Mouse (Mus musculus) spleen, adult 2 months (tissue): ENCODE measurements around the gene Rasl11a. TPM values are rescaled to one million over a fixed set of nuclear protein-coding genes. Genes with fewer than 3 reads are reported as not detected.

Source experiments
- DNase-seq, 2 experiments: peaks; one replicate each; pipeline versions ENCODE4 v3.0.0 to v3.0.0-alpha.2; 2012 to 2021; ENCODE audit warnings: low spot score in 2 of 2, low read depth in 1 of 2
- H3K27ac ChIP-seq: fragments of 200-500 bp; 2 replicates; pipeline ENCODE4 v1.5.1; 2012; ENCODE audit warnings: low read length, inconsistent platforms; ENCODE audit not compliant: insufficient read depth
- H3K27me3 ChIP-seq: fragments of 200-500 bp; 2 replicates; pipeline ENCODE4 v1.6.1; 2012; ENCODE audit warnings: mild to moderate bottlenecking, moderate library complexity, low read length, inconsistent platforms; ENCODE audit not compliant: control insufficient read depth, insufficient read depth
- H3K36me3 ChIP-seq: fragments of 200-500 bp; 2 replicates; pipeline ENCODE4 v1.6.1; 2012; ENCODE audit warnings: mild to moderate bottlenecking, low read length, inconsistent platforms; ENCODE audit not compliant: control insufficient read depth, insufficient read depth
- H3K4me1 ChIP-seq: fragments of 200-500 bp; 2 replicates; pipeline ENCODE4 v1.6.1; 2011; ENCODE audit warnings: inconsistent platforms; ENCODE audit not compliant: control insufficient read depth, insufficient read depth, insufficient read length
- H3K4me3 ChIP-seq: fragments of 200-500 bp; 2 replicates; pipeline ENCODE4 v1.5.1; 2011; ENCODE audit warnings: mild to moderate bottlenecking, inconsistent platforms; ENCODE audit not compliant: insufficient read depth, insufficient read length; ENCODE audit errors: extremely low read depth
- CTCF ChIP-seq: fragments of 200-500 bp; IDR thresholded peaks from 2 replicates; pipeline ENCODE4 v1.5.1; 2011; ENCODE audit warnings: mild to moderate bottlenecking, inconsistent platforms; ENCODE audit not compliant: insufficient read depth, insufficient read length, insufficient replicate concordance; ENCODE audit errors: extremely low read depth
- POLR2A ChIP-seq: fragments of 200-500 bp; IDR thresholded peaks from 2 replicates; pipeline ENCODE4 v1.6.1; 2011; ENCODE audit warnings: low read depth, low read length, inconsistent platforms
- WGBS: fragments of 180-500 bp; shearing (Covaris S2); methylation state at CpG from one replicate; pipeline ENCODE4 v1.1.7; 2018; 5-methylcytosine and 5-hydroxymethylcytosine counted together
- polyA plus RNA-seq: library from polyadenylated mRNA; depleted of rRNA; stranded (reverse); fragments of >200 nt; gene quantifications from 2 replicates; pipeline ENCODE4 v1.2.3, GENCODE M21; 2012

The Rasl11a gene
- polyA plus RNA-seq, 1 experiment, result 8.2 TPM

GRCm38 (mm10) chr5:146815394-146815793, 29.5 kb upstream of the Rasl11a start:
- no peak overlapping the region for H3K27ac ChIP-seq
- 81% methylated on average over 4 of the region's 4 CpGs for WGBS
- no peak overlapping the region for H3K4me3 ChIP-seq
- H3K36me3 ChIP-seq, result no peaks in the 10 kb centered on the region
- H3K4me1 ChIP-seq, result no peaks in the 10 kb centered on the region
- no peak for DNase-seq
- no peak for TF ChIP-seq POLR2A
- no peak for TF ChIP-seq CTCF
- H3K27me3 ChIP-seq, result no peaks in the 10 kb centered on the region

GRCm38 (mm10) chr5:146817583-146817982, 27.3 kb upstream of the Rasl11a start:
- no peak for DNase-seq
- H3K4me3 ChIP-seq, result no peak overlapping the region
- no peak overlapping the region for H3K27ac ChIP-seq
- H3K27me3 ChIP-seq, result no peaks in the 10 kb centered on the region
- WGBS, result 93% methylated on average over 8 of the region's 8 CpGs
- no peaks in the 10 kb centered on the region for H3K36me3 ChIP-seq
- H3K4me1 ChIP-seq, result no peaks in the 10 kb centered on the region
- TF ChIP-seq CTCF (no peak), POLR2A (no peak)

GRCm38 (mm10) chr5:146818906-146819623, 25.8 kb upstream of the Rasl11a start:
- no peak for TF ChIP-seq CTCF
- TF ChIP-seq POLR2A, result no peak

GRCm38 (mm10) chr5:146823005-146823404, 21.9 kb upstream of the Rasl11a start:
- no peaks in the 10 kb centered on the region for H3K36me3 ChIP-seq
- no peak for DNase-seq
- no peak overlapping the region for H3K27ac ChIP-seq
- H3K27me3 ChIP-seq, result no peaks in the 10 kb centered on the region
- H3K4me3 ChIP-seq, result no peak overlapping the region
- WGBS, result 94% methylated on average over 5 of the region's 5 CpGs
- no peak for TF ChIP-seq POLR2A
- TF ChIP-seq CTCF, result no peak
- peaks cover 2% of the 10 kb centered on the region; the same call in 1 of the 2 replicates for H3K4me1 ChIP-seq

More at GRCm38 (mm10) chr5:146818906-146819623, 25.8 kb upstream of the Rasl11a start:
- Histone ChIP-seq H3K27me3 (no peaks in the 10 kb centered on the region), H3K27ac (peak overlapping the region; percentile 70), H3K4me3 (no peak overlapping the region), H3K36me3 (no peaks in the 10 kb centered on the region), H3K4me1 (0 out of 2 replicates have a peak, but pooled peaks cover 2% of the 10 kb centered on the region)
- 57% methylated on average over 8 of the region's 8 CpGs for WGBS
- DNase-seq, result no peak

- Histone ChIP-seq H3K27ac (peak overlapping the region; percentile 76), H3K27me3 (no peaks in the 10 kb centered on the region), H3K36me3 (no peaks in the 10 kb centered on the region; the same call in 1 of the 2 replicates), H3K4me3 (peak overlapping the region; percentile 40; the same call in 1 of the 2 replicates), H3K4me1 (peaks cover 2% of the 10 kb centered on the region; the same call in 1 of the 2 replicates)
- peak; percentile 44 to 60 for DNase-seq
- no peak; the same call in 1 of the 2 replicates for TF ChIP-seq POLR2A
- no peak for TF ChIP-seq CTCF
- WGBS, result 4% methylated on average over 8 of the region's 8 CpGs
These were observed 15.3 kb upstream of the Rasl11a start for GRCm38 (mm10) chr5:146829528-146829927.

GRCm38 (mm10) chr5:146832435-146832768, 12.5 kb upstream of the Rasl11a start:
- H3K27me3 ChIP-seq, result no peaks in the 10 kb centered on the region
- H3K36me3 ChIP-seq, result peaks cover 16% of the 10 kb centered on the region
- WGBS, result 53% methylated on average over 7 of the region's 7 CpGs
- peak overlapping the region; percentile 32; the same call in 1 of the 2 replicates for H3K4me3 ChIP-seq
- H3K27ac ChIP-seq, result peak overlapping the region; percentile 99; the same call in 1 of the 2 replicates
- peaks cover 2% of the 10 kb centered on the region; the same call in 1 of the 2 replicates for H3K4me1 ChIP-seq
- no peak for DNase-seq
- no peak for TF ChIP-seq POLR2A
- TF ChIP-seq CTCF, result no peak
